Mouse (Mus musculus) liver, embryonic 14.5 days (tissue): ENCODE measurements around the gene R3hdm1.

Source experiments
- CTCF ChIP-seq: IDR thresholded peaks from 2 replicates; pipeline ENCODE4 v1.5.1; 2016; ENCODE audit warnings: antibody characterized with exemption, low read depth, control low read depth
- EP300 ChIP-seq: IDR thresholded peaks from 2 replicates; pipeline ENCODE4 v1.6.1; 2016; ENCODE audit warnings: antibody characterized with exemption, low read depth

GRCm38 (mm10) chr1:128068945-128069397 is 34.1 kb upstream of the R3hdm1 start:
- TF ChIP-seq CTCF (no peak), EP300 (0 out of 2 replicates have a peak, but pooled peaks have one; percentile 34)
